Mouse (Mus musculus): ENCODE results near the gene Rlbp1. TPM values are rescaled to one million over a fixed set of nuclear protein-coding genes. Genes with fewer than 3 reads are reported as not detected.
A peak's percentile ranks its signal among the peaks of the same experiment; 100 is the strongest.

Gene Rlbp1
- 0.33 and 0.55 TPM in 2 replicates for polyA plus RNA-seq (2014; fragmentation: Nextera tagmentation; extraction: Ambion mirVana)

DNA sequence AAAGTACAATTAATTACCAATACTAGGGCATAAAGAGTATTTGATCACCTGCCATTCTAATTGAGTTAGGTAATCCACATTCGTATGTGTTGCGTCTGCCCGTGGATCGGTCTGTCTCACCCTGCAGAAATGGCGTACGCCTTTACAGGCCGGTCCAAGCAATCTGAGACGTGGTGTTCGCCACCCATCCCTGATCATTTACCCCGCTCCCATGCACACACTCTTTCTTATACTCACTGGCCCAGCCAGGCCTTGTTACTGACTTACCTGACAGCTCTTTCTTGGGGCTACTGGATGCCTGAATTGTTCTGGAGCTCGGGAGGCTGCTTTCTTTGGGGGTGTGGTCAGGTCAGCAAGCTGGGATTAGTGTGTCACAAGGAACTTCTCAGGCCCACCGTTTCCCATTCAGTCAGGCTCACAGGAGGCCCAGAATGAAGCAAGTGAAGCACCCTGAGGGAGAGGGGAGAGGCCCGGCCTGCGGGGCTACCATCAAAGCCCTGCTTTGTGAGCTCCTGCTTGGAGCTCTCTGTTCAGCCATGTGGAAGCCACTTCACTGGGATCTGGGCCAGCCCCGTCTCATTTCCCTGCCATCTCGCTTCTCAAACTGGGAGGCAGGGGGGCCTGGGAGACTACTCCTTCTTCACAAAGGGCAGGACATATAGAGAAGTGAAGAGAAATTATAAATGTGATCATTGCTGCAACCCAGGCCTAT is at the start of gene Rlbp1:
TSS of gene Rlbp1 (minus strand) at position 627 of the 712 bp plus-strand sequence.
- Histone ChIP-seq H3K27me3 (ENCODE audit: control insufficient read depth, insufficient read depth, low read length) (no peaks in the 10 kb centered on the region), H3K9ac (ENCODE audit: low read length) (no peak within 1 kb of the TSS), H3K4me1 (ENCODE audit: control insufficient read depth, insufficient read depth, low read length) (no peaks in the 10 kb centered on the region), H3K4me3 (ENCODE audit: low read depth, low read length) (no peak within 1 kb of the TSS), H3K36me3 (ENCODE audit: control insufficient read depth, insufficient read depth, low read length) (no peaks in the 10 kb centered on the region), H3K27ac (replicated peaks; ENCODE audit: low read depth, low read length) (no peak within 1 kb of the TSS), H3K9me3 (ENCODE audit: control insufficient read depth, low read length) (no peaks in the 10 kb centered on the region), H3K4me2 (ENCODE audit: low read depth, severe bottlenecking) (no peak within 1 kb of the TSS)
- no peak for DNase-seq (ENCODE audit: low spot score)
- no peak for ATAC-seq (ENCODE audit: insufficient number of reproducible peaks, low FRiP score, low TSS enrichment, low read depth)
- WGBS: 72% methylated on average over 16 of the region's 16 CpGs

DNA sequence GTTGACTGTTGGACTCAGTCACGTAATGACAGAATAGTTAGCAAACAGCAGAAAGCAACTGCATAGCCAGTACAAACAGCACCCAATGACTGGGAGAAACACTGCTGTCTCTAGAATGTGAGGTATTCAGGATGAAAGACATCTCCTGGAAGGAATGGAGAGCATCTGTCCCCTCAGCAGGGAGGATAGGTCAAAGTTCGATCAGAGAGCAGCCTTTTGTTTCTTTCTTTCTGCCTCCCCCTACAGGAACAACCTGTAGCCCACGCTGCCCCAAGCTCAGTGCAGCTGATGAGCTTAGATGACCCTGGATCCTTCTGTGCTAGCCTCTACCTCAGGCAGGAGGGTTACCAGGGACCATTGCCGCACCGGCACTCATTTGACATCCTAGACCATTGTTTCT is 41.4 kb upstream of the Rlbp1 start:
- ATAC-seq (ENCODE audit: insufficient number of reproducible peaks, low FRiP score, low TSS enrichment, low read depth) (no peak), DNase-seq (ENCODE audit: low spot score) (no peak)
- H3K9ac ChIP-seq (ENCODE audit: low read length): no peak overlapping the region
- 67% methylated on average over 5 of the region's 5 CpGs for WGBS
- no peaks in the 10 kb centered on the region for H3K4me1 ChIP-seq (ENCODE audit: control insufficient read depth, insufficient read depth, low read length)
- H3K4me3 ChIP-seq (ENCODE audit: low read depth, low read length): no peak overlapping the region
- H3K36me3 ChIP-seq (ENCODE audit: control insufficient read depth, insufficient read depth, low read length): no peaks in the 10 kb centered on the region
- H3K9me3 ChIP-seq (ENCODE audit: control insufficient read depth, low read length): no peaks in the 10 kb centered on the region
- no peaks in the 10 kb centered on the region for H3K27me3 ChIP-seq (ENCODE audit: control insufficient read depth, insufficient read depth, low read length)
- H3K27ac ChIP-seq (replicated peaks; ENCODE audit: low read depth, low read length): no peak overlapping the region
- H3K4me2 ChIP-seq (ENCODE audit: low read depth, severe bottlenecking): no peak overlapping the region

DNA sequence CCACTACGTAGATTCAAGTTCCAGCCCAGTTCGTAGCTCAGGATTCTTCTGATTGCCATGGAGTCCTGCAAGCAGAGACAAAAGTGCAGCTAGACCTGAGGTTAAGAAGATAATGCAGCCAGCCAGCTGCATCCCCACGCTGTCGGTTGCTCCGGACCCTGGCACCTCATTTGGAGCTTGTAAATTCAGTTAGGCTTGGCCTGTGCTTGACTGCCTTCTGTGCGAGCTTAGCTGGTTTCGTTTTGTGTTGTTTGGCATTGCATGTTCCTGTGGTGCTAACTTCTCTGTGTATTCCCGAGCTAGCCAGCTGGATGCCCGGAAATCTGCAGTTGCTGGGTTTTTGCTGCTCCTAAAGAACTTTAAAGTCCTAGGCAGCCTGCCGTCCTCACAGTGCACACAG is 39.0 kb upstream of the Rlbp1 start:
- H3K36me3 ChIP-seq (ENCODE audit: control insufficient read depth, insufficient read depth, low read length): no peaks in the 10 kb centered on the region
- WGBS: 86% methylated on average over 10 of the region's 10 CpGs
- no peaks in the 10 kb centered on the region for H3K27me3 ChIP-seq (ENCODE audit: control insufficient read depth, insufficient read depth, low read length)
- H3K9me3 ChIP-seq (ENCODE audit: control insufficient read depth, low read length): no peaks in the 10 kb centered on the region
- no peak overlapping the region for H3K4me3 ChIP-seq (ENCODE audit: low read depth, low read length)
- H3K27ac ChIP-seq (replicated peaks; ENCODE audit: low read depth, low read length): no peak overlapping the region
- DNase-seq (ENCODE audit: low spot score) (no peak), ATAC-seq (ENCODE audit: insufficient number of reproducible peaks, low FRiP score, low TSS enrichment, low read depth) (no peak)
- H3K4me1 ChIP-seq (ENCODE audit: control insufficient read depth, insufficient read depth, low read length): no peaks in the 10 kb centered on the region
- no peak overlapping the region for H3K9ac ChIP-seq (ENCODE audit: low read length)
- no peak overlapping the region for H3K4me2 ChIP-seq (ENCODE audit: low read depth, severe bottlenecking)

DNA sequence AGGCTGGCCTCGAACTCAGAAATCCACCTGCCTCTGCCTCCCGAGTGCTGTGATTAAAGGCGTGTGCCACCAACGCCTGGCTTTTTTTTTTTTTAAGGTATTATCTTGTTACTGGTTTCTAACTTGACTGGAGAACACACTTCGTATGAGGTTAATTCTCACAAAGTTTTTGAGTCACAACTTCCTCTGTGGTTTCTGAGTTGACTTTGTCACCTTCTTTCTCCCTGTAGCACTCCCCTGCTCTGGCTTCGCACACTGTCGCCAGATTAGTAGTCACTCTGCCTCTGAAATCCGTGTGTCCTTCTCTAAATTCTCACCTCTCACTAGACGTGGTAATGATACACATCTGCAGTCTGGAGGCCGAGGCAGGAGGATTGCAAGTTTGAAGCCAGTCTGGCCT is 36.0 kb upstream of the Rlbp1 start:
- H3K27ac ChIP-seq (replicated peaks; ENCODE audit: low read depth, low read length): no peak overlapping the region
- no peaks in the 10 kb centered on the region for H3K27me3 ChIP-seq (ENCODE audit: control insufficient read depth, insufficient read depth, low read length)
- H3K9ac ChIP-seq (ENCODE audit: low read length): no peak overlapping the region
- no peak overlapping the region for H3K4me3 ChIP-seq (ENCODE audit: low read depth, low read length)
- no peak overlapping the region for H3K4me2 ChIP-seq (ENCODE audit: low read depth, severe bottlenecking)
- DNase-seq (ENCODE audit: low spot score): no peak
- no peak for ATAC-seq (ENCODE audit: insufficient number of reproducible peaks, low FRiP score, low TSS enrichment, low read depth)
- H3K9me3 ChIP-seq (ENCODE audit: control insufficient read depth, low read length): no peaks in the 10 kb centered on the region
- H3K36me3 ChIP-seq (ENCODE audit: control insufficient read depth, insufficient read depth, low read length): no peaks in the 10 kb centered on the region
- WGBS: 92% methylated on average over 10 of the region's 10 CpGs
- H3K4me1 ChIP-seq (ENCODE audit: control insufficient read depth, insufficient read depth, low read length): no peaks in the 10 kb centered on the region

DNA sequence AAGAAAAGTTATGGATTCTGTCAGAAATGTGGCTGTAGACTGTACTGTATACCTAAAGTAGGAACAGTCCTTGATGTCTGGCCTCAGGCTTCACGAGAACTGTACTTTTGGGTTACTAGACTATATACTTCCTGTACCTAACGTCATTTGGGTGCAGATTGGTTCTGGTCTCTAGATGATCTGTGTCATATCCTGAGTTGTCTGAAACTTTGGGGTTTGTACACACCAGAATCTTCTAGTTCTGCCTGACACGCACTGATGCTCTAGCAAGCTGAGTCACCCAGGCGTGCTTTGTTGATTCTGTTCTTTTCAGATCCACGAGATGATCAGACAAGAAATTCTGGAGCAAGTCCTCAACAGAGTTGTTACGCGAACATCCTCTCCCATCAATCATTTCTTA is 33.1 kb upstream of the Rlbp1 start:
- H3K36me3 ChIP-seq (ENCODE audit: control insufficient read depth, insufficient read depth, low read length): no peaks in the 10 kb centered on the region
- H3K4me1 ChIP-seq (ENCODE audit: control insufficient read depth, insufficient read depth, low read length): 0 out of 2 replicates have a peak, but pooled peaks cover 1% of the 10 kb centered on the region
- no peaks in the 10 kb centered on the region for H3K9me3 ChIP-seq (ENCODE audit: control insufficient read depth, low read length)
- H3K4me2 ChIP-seq (ENCODE audit: low read depth, severe bottlenecking): no peak overlapping the region
- no peak overlapping the region for H3K27ac ChIP-seq (replicated peaks; ENCODE audit: low read depth, low read length)
- no peak for ATAC-seq (ENCODE audit: insufficient number of reproducible peaks, low FRiP score, low TSS enrichment, low read depth)
- H3K4me3 ChIP-seq (ENCODE audit: low read depth, low read length): no peak overlapping the region
- DNase-seq (ENCODE audit: low spot score): no peak
- WGBS: 94% methylated on average over 7 of the region's 7 CpGs
- no peak overlapping the region for H3K9ac ChIP-seq (ENCODE audit: low read length)
- H3K27me3 ChIP-seq (ENCODE audit: control insufficient read depth, insufficient read depth, low read length): no peaks in the 10 kb centered on the region

DNA sequence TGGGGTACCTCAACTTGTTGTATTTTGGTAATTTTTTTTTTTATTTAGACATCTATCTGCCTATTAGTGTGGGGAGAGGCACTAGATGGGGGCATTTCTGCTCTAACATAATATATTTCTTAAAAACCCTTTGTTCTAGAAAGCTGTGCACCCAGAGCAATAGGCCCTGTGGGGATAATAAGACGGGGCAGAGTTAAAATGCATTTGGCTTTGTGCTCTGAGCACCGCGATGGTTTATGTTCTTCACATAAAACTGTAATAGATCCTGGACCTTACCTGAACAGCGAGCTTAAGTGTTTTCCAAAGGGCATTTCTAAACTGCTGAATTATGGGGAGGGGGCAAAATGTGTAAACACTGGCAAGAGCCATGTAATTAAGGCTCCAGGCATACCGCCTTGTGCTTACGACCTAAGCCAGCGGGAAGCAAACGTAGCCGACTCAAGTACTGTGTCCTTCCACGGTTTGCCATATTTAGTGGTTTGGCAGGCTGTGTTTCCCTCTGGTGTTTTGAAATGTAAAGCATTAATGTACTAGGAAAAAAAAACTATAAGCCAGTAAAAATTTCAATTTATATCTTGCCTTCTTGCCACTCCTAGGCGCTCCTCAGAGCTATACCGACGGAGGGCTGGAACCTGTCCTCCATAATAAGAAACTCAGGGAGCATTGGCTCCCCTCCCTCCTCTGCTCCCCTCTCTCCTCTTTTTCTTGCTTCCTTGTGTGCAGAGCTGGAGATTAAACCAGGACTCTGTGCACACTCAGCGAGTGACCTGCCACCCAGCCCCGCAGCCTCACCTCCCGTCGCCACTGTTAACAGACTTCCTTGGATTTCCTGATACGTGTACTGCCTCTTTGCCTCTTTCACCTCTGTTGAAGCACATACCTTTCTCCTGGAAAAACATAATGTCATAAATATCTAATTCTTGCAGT is 27.9 kb upstream of the Rlbp1 start:
- ATAC-seq (ENCODE audit: insufficient number of reproducible peaks, low FRiP score, low TSS enrichment, low read depth) (no peak), DNase-seq (ENCODE audit: low spot score) (peak; percentile 26)
- H3K27me3 ChIP-seq (ENCODE audit: control insufficient read depth, insufficient read depth, low read length): no peaks in the 10 kb centered on the region
- H3K4me2 ChIP-seq (ENCODE audit: low read depth, severe bottlenecking): no peak overlapping the region
- H3K27ac ChIP-seq (replicated peaks; ENCODE audit: low read depth, low read length): peak overlapping the region; percentile 42; the same call in 1 of the 2 replicates
- no peaks in the 10 kb centered on the region; the same call in 1 of the 2 replicates for H3K36me3 ChIP-seq (ENCODE audit: control insufficient read depth, insufficient read depth, low read length)
- H3K9me3 ChIP-seq (ENCODE audit: control insufficient read depth, low read length): no peaks in the 10 kb centered on the region
- no peak overlapping the region for H3K9ac ChIP-seq (ENCODE audit: low read length)
- WGBS: 62% methylated on average over 18 of the region's 18 CpGs
- H3K4me1 ChIP-seq (ENCODE audit: control insufficient read depth, insufficient read depth, low read length): 0 out of 2 replicates have a peak, but pooled peaks cover 3% of the 10 kb centered on the region
- H3K4me3 ChIP-seq (ENCODE audit: low read depth, low read length): no peak overlapping the region

DNA sequence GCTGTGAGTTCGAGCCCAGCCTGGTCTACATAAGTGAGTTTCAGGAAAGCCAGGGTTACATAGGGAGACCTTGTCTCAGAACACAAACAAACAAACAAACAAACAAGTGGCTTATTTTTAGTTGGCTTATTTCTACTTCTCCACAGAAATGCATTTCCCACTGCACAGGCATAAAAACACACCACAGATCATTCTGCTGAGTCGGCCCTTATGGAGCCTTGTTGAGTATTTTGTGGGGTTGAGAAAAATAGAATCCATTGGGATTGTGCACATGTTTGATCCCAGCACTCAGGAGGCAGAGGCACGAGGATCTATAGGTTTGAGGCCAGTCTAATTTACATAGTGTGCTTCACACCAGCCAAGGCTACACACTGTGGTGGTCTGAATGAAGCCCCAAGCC is 13.4 kb upstream of the Rlbp1 start:
- Histone ChIP-seq H3K27ac (replicated peaks; ENCODE audit: low read depth, low read length) (no peak overlapping the region), H3K27me3 (ENCODE audit: control insufficient read depth, insufficient read depth, low read length) (no peaks in the 10 kb centered on the region), H3K4me3 (ENCODE audit: low read depth, low read length) (no peak overlapping the region), H3K9me3 (ENCODE audit: control insufficient read depth, low read length) (no peaks in the 10 kb centered on the region), H3K4me2 (ENCODE audit: low read depth, severe bottlenecking) (no peak overlapping the region), H3K36me3 (ENCODE audit: control insufficient read depth, insufficient read depth, low read length) (no peaks in the 10 kb centered on the region), H3K9ac (ENCODE audit: low read length) (no peak overlapping the region), H3K4me1 (ENCODE audit: control insufficient read depth, insufficient read depth, low read length) (no peaks in the 10 kb centered on the region)
- DNase-seq (ENCODE audit: low spot score) (no peak), ATAC-seq (ENCODE audit: insufficient number of reproducible peaks, low FRiP score, low TSS enrichment, low read depth) (no peak)
- WGBS: 90% methylated on average over 3 of the region's 3 CpGs

DNA sequence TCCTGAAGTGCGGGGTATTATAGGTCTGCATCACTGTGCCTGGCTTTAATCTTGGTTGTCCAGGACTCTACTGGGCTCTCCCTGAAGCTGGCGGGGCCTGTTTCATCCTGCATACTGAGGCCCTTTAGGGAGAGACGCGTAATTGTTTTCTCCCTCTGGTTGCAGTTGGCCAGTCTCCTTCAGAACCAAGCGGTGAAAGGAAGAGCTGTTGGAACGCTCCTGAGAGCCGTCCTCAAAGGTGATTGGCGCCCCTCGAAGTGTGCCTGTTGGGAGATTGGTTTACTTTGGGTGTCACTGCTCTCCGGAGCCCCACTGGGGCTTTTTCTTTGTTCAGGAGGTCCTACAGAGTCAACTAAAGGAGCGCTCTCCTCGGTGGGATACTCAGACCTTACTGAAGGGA is 12.1 kb upstream of the Rlbp1 start:
- Histone ChIP-seq H3K27me3 (ENCODE audit: control insufficient read depth, insufficient read depth, low read length) (no peaks in the 10 kb centered on the region), H3K4me1 (ENCODE audit: control insufficient read depth, insufficient read depth, low read length) (no peaks in the 10 kb centered on the region), H3K36me3 (ENCODE audit: control insufficient read depth, insufficient read depth, low read length) (no peaks in the 10 kb centered on the region), H3K9ac (ENCODE audit: low read length) (no peak overlapping the region), H3K4me2 (ENCODE audit: low read depth, severe bottlenecking) (no peak overlapping the region), H3K9me3 (ENCODE audit: control insufficient read depth, low read length) (no peaks in the 10 kb centered on the region), H3K4me3 (ENCODE audit: low read depth, low read length) (no peak overlapping the region), H3K27ac (replicated peaks; ENCODE audit: low read depth, low read length) (no peak overlapping the region)
- WGBS: 84% methylated on average over 12 of the region's 12 CpGs
- no peak for ATAC-seq (ENCODE audit: insufficient number of reproducible peaks, low FRiP score, low TSS enrichment, low read depth)
- DNase-seq (ENCODE audit: low spot score): no peak
